Mouse (Mus musculus) intestine, embryonic 15.5 days (tissue): ENCODE measurements around the gene Ccdc88c. TPM values are rescaled to one million over a fixed set of nuclear protein-coding genes. Genes with fewer than 3 reads are reported as not detected.

Experiments
- ATAC-seq: fragments of 200-750 bp; cut with Nextera tagmentation; 2 replicates; pipeline ENCODE4 v1.8.0; 2017; ENCODE audit warnings: moderate TSS enrichment, moderate library complexity
- H3K27ac ChIP-seq: fragments of 300-500 bp; sonication (generic); 2 replicates; pipeline ENCODE4 v1.5.1; 2015; ENCODE audit warnings: mild to moderate bottlenecking, inconsistent platforms
- H3K27me3 ChIP-seq: fragments of 300-500 bp; sonication (generic); replicated peaks from 2 replicates; pipeline ENCODE4 v1.6.1; 2015; ENCODE audit warnings: inconsistent platforms
- H3K36me3 ChIP-seq: fragments of 300-500 bp; sonication (generic); 2 replicates; pipeline ENCODE4 v1.6.1; 2015; ENCODE audit warnings: inconsistent platforms
- H3K4me1 ChIP-seq: fragments of 300-500 bp; sonication (generic); replicated peaks from 2 replicates; pipeline ENCODE4 v1.6.1; 2015; ENCODE audit warnings: inconsistent platforms
- H3K4me2 ChIP-seq: fragments of 300-500 bp; sonication (generic); replicated peaks from 2 replicates; pipeline ENCODE4 v1.6.1; 2015; ENCODE audit warnings: mild to moderate bottlenecking, inconsistent platforms
- H3K4me3 ChIP-seq: fragments of 300-500 bp; sonication (generic); replicated peaks from 2 replicates; pipeline ENCODE4 v1.5.1; 2015; ENCODE audit warnings: inconsistent platforms
- H3K9ac ChIP-seq: fragments of 300-500 bp; sonication (generic); 2 replicates; pipeline ENCODE4 v1.6.1; 2015; ENCODE audit warnings: inconsistent platforms
- H3K9me3 ChIP-seq: fragments of 300-500 bp; sonication (generic); 2 replicates; pipeline ENCODE4 v1.6.1; 2016; ENCODE audit warnings: inconsistent platforms
- WGBS: fragments of 180-500 bp; shearing (Covaris S2); methylation state at CpG from one replicate; pipeline ENCODE4 v1.1.7; 2015; 5-methylcytosine and 5-hydroxymethylcytosine counted together
- polyA plus RNA-seq: library from polyadenylated mRNA; unstranded; fragments of >200 nt; fragmentation: Nextera tagmentation; extraction: Ambion mirVana; gene quantifications from 2 replicates; pipeline ENCODE4 v1.2.1, GENCODE M21; 2015

Gene Ccdc88c
- polyA plus RNA-seq, 1 experiment from 2014 or later, result 14.9 TPM

GRCm38 (mm10) chr12:101026025-101026424 lies 2.8 kb downstream of the Ccdc88c start:
- Histone ChIP-seq H3K27ac (peak overlapping the region; percentile 70), H3K27me3 (no peaks in the 10 kb centered on the region), H3K9ac (no peak overlapping the region), H3K9me3 (no peaks in the 10 kb centered on the region), H3K4me2 (peak overlapping the region; percentile 98), H3K4me3 (no peak overlapping the region; the same call in 1 of the 2 replicates), H3K4me1 (peaks cover 15% of the 10 kb centered on the region), H3K36me3 (no peaks in the 10 kb centered on the region)
- WGBS, result 74% methylated on average over 4 of the region's 4 CpGs
- ATAC-seq, result no peak

GRCm38 (mm10) chr12:101025379-101025778 lies 3.5 kb downstream of the Ccdc88c start:
- H3K4me3 ChIP-seq, result no peak overlapping the region
- WGBS, result 43% methylated on average over 7 of the region's 7 CpGs
- H3K27me3 ChIP-seq, result no peaks in the 10 kb centered on the region
- H3K36me3 ChIP-seq, result no peaks in the 10 kb centered on the region
- H3K27ac ChIP-seq, result peak overlapping the region; percentile 70
- H3K9me3 ChIP-seq, result no peaks in the 10 kb centered on the region
- peak overlapping the region; percentile 98 for H3K4me2 ChIP-seq
- ATAC-seq, result peak; percentile 79
- H3K9ac ChIP-seq, result peak overlapping the region; percentile 4; the same call in 1 of the 2 replicates
- peaks cover 15% of the 10 kb centered on the region for H3K4me1 ChIP-seq

- WGBS, result 62% methylated on average over 8 of the region's 8 CpGs
- no peaks in the 10 kb centered on the region for H3K27me3 ChIP-seq
- H3K4me3 ChIP-seq, result no peak overlapping the region
- H3K9ac ChIP-seq, result peak overlapping the region; percentile 4; the same call in 1 of the 2 replicates
- peaks cover 19% of the 10 kb centered on the region for H3K4me1 ChIP-seq
- peak overlapping the region; percentile 37 for H3K4me2 ChIP-seq
- H3K9me3 ChIP-seq, result no peaks in the 10 kb centered on the region
- no peaks in the 10 kb centered on the region for H3K36me3 ChIP-seq
- ATAC-seq, result no peak
- H3K27ac ChIP-seq, result peak overlapping the region; percentile 70
These were observed 4.0 kb downstream of the Ccdc88c start for GRCm38 (mm10) chr12:101024824-101025223.

- H3K4me1 ChIP-seq, result peaks cover 23% of the 10 kb centered on the region
- H3K27ac ChIP-seq, result no peak overlapping the region
- H3K9ac ChIP-seq, result no peak overlapping the region
- no peak overlapping the region for H3K4me3 ChIP-seq
- no peaks in the 10 kb centered on the region for H3K36me3 ChIP-seq
- no peaks in the 10 kb centered on the region for H3K27me3 ChIP-seq
- H3K4me2 ChIP-seq, result no peak overlapping the region
- no peaks in the 10 kb centered on the region for H3K9me3 ChIP-seq
- ATAC-seq, result no peak
- WGBS, result 81% methylated on average over 11 of the region's 11 CpGs
These were observed 5.7 kb downstream of the Ccdc88c start for GRCm38 (mm10) chr12:101023143-101023542.

DNA sequence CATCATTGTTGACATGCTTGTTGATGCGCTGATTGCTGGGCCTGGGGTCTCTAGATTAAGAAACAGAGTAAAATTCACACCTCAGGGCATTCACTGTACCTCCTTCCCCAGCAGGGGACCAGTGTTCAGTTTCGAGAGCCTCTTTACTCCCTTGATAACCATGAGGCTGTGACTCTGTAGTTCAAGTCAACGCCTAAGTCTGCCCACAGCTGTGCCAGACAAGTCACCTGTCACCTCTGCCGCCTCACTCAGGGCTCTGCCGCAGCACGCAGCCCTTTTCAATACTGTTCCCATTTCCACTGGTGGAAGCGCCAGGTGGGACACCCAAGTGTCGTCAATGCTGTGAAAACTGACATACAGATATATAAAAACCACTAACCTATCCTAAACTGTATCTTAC lies 6.5 kb downstream of the Ccdc88c start:
- no peak overlapping the region for H3K27ac ChIP-seq
- H3K4me3 ChIP-seq, result no peak overlapping the region
- no peaks in the 10 kb centered on the region for H3K27me3 ChIP-seq
- no peak overlapping the region for H3K4me2 ChIP-seq
- no peak overlapping the region for H3K9ac ChIP-seq
- H3K9me3 ChIP-seq, result no peaks in the 10 kb centered on the region
- ATAC-seq, result no peak
- WGBS, result 90% methylated on average over 8 of the region's 8 CpGs
- H3K36me3 ChIP-seq, result no peaks in the 10 kb centered on the region
- peaks cover 29% of the 10 kb centered on the region for H3K4me1 ChIP-seq

DNA sequence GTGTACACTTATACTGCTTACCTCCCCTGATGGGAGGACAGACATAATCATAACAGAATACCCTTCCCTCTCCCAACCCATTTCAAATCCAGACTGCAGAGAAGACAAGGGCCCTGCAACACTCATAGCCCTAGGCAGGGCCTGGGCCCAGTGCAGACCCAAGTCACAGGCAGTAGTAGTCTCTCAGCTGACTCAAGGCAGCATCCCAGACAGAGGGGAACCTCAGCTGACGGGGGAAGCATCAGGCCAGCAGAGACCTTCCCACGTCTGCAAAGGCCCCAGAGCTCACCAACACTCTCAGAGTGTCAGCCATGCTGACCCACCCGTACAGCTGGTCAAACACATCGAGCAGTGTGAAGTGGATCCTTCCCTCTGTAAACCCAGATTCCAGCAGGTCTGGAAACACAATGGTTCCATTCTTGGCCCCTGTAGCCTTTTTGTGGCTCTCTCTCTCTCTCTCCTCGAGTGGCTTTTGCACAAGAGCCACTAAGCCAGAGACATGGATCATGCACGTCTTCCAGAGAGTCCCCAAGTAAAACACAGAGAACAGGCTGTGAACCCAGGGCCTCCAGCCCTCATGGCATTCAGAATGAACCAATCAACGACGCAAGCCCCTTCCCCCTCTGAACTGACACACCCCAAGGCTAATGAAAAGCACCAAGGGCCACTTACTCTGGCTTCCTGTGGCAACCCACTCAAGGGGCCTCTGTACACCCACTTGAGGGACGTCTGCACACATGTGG lies 7.2 kb downstream of the Ccdc88c start:
- peaks cover 29% of the 10 kb centered on the region for H3K4me1 ChIP-seq
- H3K4me2 ChIP-seq, result no peak overlapping the region
- H3K9ac ChIP-seq, result no peak overlapping the region
- H3K27me3 ChIP-seq, result no peaks in the 10 kb centered on the region
- ATAC-seq, result no peak
- H3K9me3 ChIP-seq, result no peaks in the 10 kb centered on the region
- no peak overlapping the region for H3K27ac ChIP-seq
- H3K36me3 ChIP-seq, result no peaks in the 10 kb centered on the region
- no peak overlapping the region for H3K4me3 ChIP-seq
- 69% methylated on average over 9 of the region's 9 CpGs for WGBS

- peaks cover 41% of the 10 kb centered on the region for H3K4me1 ChIP-seq
- no peak overlapping the region for H3K9ac ChIP-seq
- no peak for ATAC-seq
These were observed 8.4 kb downstream of the Ccdc88c start for GRCm38 (mm10) chr12:101020210-101021015.

GRCm38 (mm10) chr12:101019443-101019842 lies 9.4 kb downstream of the Ccdc88c start:
- Histone ChIP-seq H3K27ac (peak overlapping the region; percentile 27; the same call in 1 of the 2 replicates), H3K4me2 (no peak overlapping the region), H3K27me3 (no peaks in the 10 kb centered on the region), H3K4me1 (peaks cover 40% of the 10 kb centered on the region), H3K9me3 (no peaks in the 10 kb centered on the region), H3K4me3 (no peak overlapping the region), H3K36me3 (no peaks in the 10 kb centered on the region), H3K9ac (no peak overlapping the region)
- no peak for ATAC-seq
- 77% methylated on average over 7 of the region's 7 CpGs for WGBS

More at GRCm38 (mm10) chr12:101020210-101021015, 8.4 kb downstream of the Ccdc88c start:
- no peak overlapping the region for H3K4me3 ChIP-seq
- H3K4me2 ChIP-seq, result no peak overlapping the region
- no peaks in the 10 kb centered on the region for H3K27me3 ChIP-seq
- H3K9me3 ChIP-seq, result no peaks in the 10 kb centered on the region
- no peak overlapping the region for H3K27ac ChIP-seq
- no peaks in the 10 kb centered on the region for H3K36me3 ChIP-seq
- WGBS, result 83% methylated on average over 15 of the region's 15 CpGs

GRCm38 (mm10) chr12:101019031-101019430 lies 9.8 kb downstream of the Ccdc88c start:
- no peaks in the 10 kb centered on the region for H3K27me3 ChIP-seq
- no peaks in the 10 kb centered on the region for H3K36me3 ChIP-seq
- peaks cover 41% of the 10 kb centered on the region for H3K4me1 ChIP-seq
- no peak for ATAC-seq
- 61% methylated on average over 5 of the region's 5 CpGs for WGBS
- H3K4me2 ChIP-seq, result 0 out of 2 replicates have a peak overlapping the region, but pooled peaks have one; percentile 45
- no peak overlapping the region for H3K4me3 ChIP-seq
- no peak overlapping the region for H3K9ac ChIP-seq
- peak overlapping the region; percentile 44; the same call in 1 of the 2 replicates for H3K27ac ChIP-seq
- H3K9me3 ChIP-seq, result no peaks in the 10 kb centered on the region

DNA sequence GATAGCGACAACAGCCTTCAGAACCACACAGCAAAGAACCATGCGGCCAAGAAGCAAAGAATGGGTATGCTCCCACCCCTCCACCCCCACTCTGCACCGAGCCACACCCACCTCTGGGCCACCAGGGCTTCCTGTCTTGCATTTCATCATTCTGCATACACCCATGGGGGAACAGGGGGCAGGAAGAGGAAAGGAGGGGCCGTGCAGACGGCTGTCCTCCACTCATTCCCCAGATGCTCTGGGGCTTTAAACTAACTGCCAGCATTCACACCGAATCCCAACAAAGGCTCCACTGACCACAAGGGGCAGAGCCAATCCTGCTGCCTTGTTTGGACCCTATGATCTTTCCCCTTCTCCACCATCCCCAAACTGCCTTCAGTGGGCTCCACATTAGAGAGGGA lies 10.9 kb downstream of the Ccdc88c start:
- H3K4me1 ChIP-seq, result peaks cover 48% of the 10 kb centered on the region
- H3K4me2 ChIP-seq, result peak overlapping the region; percentile 45
- no peak overlapping the region for H3K9ac ChIP-seq
- H3K4me3 ChIP-seq, result no peak overlapping the region
- 15% methylated on average over 6 of the region's 6 CpGs for WGBS
- peak; percentile 17 for ATAC-seq
- no peaks in the 10 kb centered on the region for H3K9me3 ChIP-seq
- peak overlapping the region; percentile 76 for H3K27ac ChIP-seq
- no peaks in the 10 kb centered on the region for H3K36me3 ChIP-seq
- no peaks in the 10 kb centered on the region for H3K27me3 ChIP-seq

DNA sequence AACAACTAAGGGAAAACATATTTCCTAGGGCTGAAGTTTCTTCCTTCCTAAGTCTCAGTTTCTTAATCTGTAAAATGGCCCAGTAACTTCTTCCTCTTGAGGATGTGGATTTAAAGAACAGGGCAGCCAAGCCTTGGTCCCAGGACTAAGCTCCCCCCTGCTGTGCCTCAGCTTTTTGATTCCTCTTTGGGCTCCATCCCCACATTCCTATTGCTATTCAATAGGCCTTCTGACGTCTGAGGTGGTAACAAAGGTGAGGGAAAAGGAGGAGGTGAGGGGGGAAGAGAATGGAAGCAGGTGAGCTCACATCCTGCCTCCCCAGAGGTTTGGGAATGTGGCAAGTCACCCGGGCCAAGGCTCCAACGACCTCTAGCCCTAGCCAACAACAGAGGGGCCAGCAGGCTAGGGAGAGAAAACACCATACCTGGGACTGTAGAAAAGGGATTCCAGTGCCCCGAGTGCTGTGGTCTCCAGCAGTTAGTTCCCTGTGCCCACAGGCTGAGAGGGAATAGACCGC lies 12.4 kb downstream of the Ccdc88c start:
- WGBS, result 43% methylated on average over 5 of the region's 5 CpGs

DNA sequence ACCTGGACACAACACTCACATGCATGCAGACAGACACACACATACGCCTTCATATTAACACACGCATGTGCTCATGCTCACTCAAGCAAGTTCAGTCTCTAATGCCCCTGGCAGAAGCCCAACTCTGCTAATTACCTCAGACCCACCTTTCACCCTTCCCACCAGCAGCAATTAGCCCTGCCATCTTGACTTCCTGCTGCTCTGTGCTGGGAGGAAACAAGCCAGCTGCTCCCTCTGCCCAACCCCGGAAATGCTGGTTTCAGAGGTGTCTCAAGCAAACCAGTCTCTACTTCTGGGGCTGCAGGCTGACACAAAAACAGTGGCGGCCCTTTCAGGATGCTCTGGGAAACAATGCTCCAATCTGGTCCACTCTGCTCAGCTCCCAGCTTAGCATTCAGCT lies 12.9 kb downstream of the Ccdc88c start:
- Histone ChIP-seq H3K27me3 (no peaks in the 10 kb centered on the region), H3K4me1 (peaks cover 60% of the 10 kb centered on the region), H3K9me3 (no peaks in the 10 kb centered on the region), H3K9ac (no peak overlapping the region), H3K36me3 (no peaks in the 10 kb centered on the region), H3K27ac (peak overlapping the region; percentile 49), H3K4me3 (no peak overlapping the region), H3K4me2 (0 out of 2 replicates have a peak overlapping the region, but pooled peaks have one; percentile 17)
- WGBS, result 51% methylated on average over 4 of the region's 4 CpGs
- ATAC-seq, result no peak

More for the DNA sequence above, 12.4 kb downstream of the Ccdc88c start:
- Histone ChIP-seq H3K9me3 (no peaks in the 10 kb centered on the region), H3K4me3 (no peak overlapping the region), H3K4me1 (peaks cover 60% of the 10 kb centered on the region), H3K36me3 (no peaks in the 10 kb centered on the region), H3K4me2 (no peak overlapping the region), H3K9ac (no peak overlapping the region), H3K27me3 (no peaks in the 10 kb centered on the region), H3K27ac (peak overlapping the region; percentile 49)
- no peak for ATAC-seq
